Comparison of ENCODE assay signal across 19 mouse cellular contexts in the genomic region with DNA sequence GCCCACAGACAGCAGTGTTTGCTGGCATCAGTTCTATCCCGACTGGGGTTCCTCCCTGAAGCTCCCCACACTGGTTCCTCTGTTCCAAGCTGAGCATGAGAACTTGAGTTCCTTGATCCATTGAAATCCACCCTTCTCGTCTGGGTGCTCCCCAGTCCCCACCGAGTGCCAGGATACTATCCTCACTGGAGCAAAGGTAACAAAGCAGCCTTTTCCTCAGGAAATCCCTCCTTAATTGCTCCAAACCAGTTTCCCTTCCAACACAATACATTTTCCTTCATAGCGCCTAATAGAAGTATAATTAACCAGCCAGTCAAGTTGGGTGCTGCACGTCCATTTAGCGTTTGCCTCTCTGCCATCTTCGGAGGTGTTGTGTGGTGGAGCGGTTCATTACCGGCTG.
DNase-seq lines count a peak whose midpoint lies in the region; TF ChIP-seq lines count a peak whose summit lies in the region.
"Had no signal": no experiment of that assay in that cellular context is flagged by ENCODE, and none has a peak within 500 bp of the region (broad histone marks: within the 10 kb centered on the region; RNA-seq: fewer than 3 reads in every experiment).

No protein-coding gene starts in this region.

- peak overlapping the region; percentile 19; the same call in 1 of the 2 replicates for H3K4me3 ChIP-seq in gastrocnemius, adult 2 months
- peak overlapping the region; percentile 32 for H3K4me3 ChIP-seq in brown adipose tissue, adult 24 weeks (ENCODE audit: insufficient read depth, low read depth, low read length)
- H3K4me3 ChIP-seq: heart, embryonic 13.5 days; layer of hippocampus, adult 2 months; midbrain, embryonic 15.5 days; myocyte had no signal

- no peak for DNase-seq in gastrocnemius, adult 2 months
- DNase-seq in gastrocnemius, postnatal 36 days, result no peak
- peak; percentile 14 for DNase-seq in kidney, postnatal 10 days
- no peak for DNase-seq in kidney, adult 11 months
- peak; percentile 37 to 38 for DNase-seq in heart, postnatal 10 days
- no peak for DNase-seq in adrenal gland, adult 8-10 months
- DNase-seq: adrenal gland, postnatal 14 days; cerebellum, adult 11 months; embryo, embryonic 11 days; gastrocnemius, postnatal 10 days; kidney, postnatal 14 days; liver; thymus, postnatal 36 days had no signal

- H3K4me1 ChIP-seq in brown adipose tissue, adult 24 weeks (ENCODE audit: control insufficient read depth, insufficient read depth, insufficient read length, low read length), result peaks cover 22% of the 10 kb centered on the region

- peak overlapping the region; percentile 74 for H3K27ac ChIP-seq in gastrocnemius, adult 2 months
- H3K27ac ChIP-seq in brown adipose tissue, adult 24 weeks (replicated peaks; ENCODE audit: low read depth, low read length), result peak overlapping the region; percentile 91
- H3K27ac ChIP-seq: heart, embryonic 13.5 days; hindbrain, embryonic 14.5 days; layer of hippocampus, adult 2 months; midbrain, embryonic 15.5 days had no signal

- no peak for TF ChIP-seq CTCF in gastrocnemius, adult 2 months (IDR thresholded peaks at IDR 0.05)

- intact Hi-C loops in gastrocnemius, adult 2 months (cut with DNase I), result no loop called here
- intact Hi-C loops in gastrocnemius, postnatal 36 days (cut with DNase I), result no loop called here
- intact Hi-C loops in heart, postnatal 10 days (cut with DNase I), result loop anchor here (5.0 kb wide), 1 partner anchor 195 kb away; a partner anchor contains a TSS

Comparison
In these comparisons a context has a peak if more than half of its experiments do, and no peak if none do; other contexts are left out.
1. DNase-seq: peak in kidney, postnatal 10 days (single experiment) and heart, postnatal 10 days (2 of 2); none in gastrocnemius, adult 2 months (single experiment), gastrocnemius, postnatal 36 days (0 of 2), kidney, adult 11 months (single experiment) and adrenal gland, adult 8-10 months (single experiment).